Mouse (Mus musculus): ENCODE data around the gene Camta2. TPM values are rescaled to one million over a fixed set of nuclear protein-coding genes. Genes with fewer than 3 reads are reported as not detected.

Camta2 gene
- polyA plus RNA-seq, 1 experiment from 2014 or later = 9.1 TPM

- H3K27me3 ChIP-seq (ENCODE audit: poor library complexity, severe bottlenecking) = no peaks in the 10 kb centered on the region
- peaks cover 2% of the 10 kb centered on the region; the same call in 1 of the 2 replicates for H3K36me3 ChIP-seq (replicated peaks)
- no peak overlapping the region for H3K4me3 ChIP-seq
- no peaks in the 10 kb centered on the region for H3K9me3 ChIP-seq
- no peak for DNase-seq (ENCODE audit: extremely low spot score, low spot score)
- 95% methylated on average over 1 of the region's 1 CpGs for WGBS
- H3K4me1 ChIP-seq = no peaks in the 10 kb centered on the region
- no peak overlapping the region for H3K27ac ChIP-seq
Observed at GRCm38 (mm10) chr11:70637764-70638163, 50.1 kb downstream of the Camta2 start.

GRCm38 (mm10) chr11:70635601-70636000 lies 52.3 kb downstream of the Camta2 start:
- H3K4me3 ChIP-seq = no peak overlapping the region
- no peaks in the 10 kb centered on the region for H3K27me3 ChIP-seq (ENCODE audit: poor library complexity, severe bottlenecking)
- H3K36me3 ChIP-seq (replicated peaks) = no peaks in the 10 kb centered on the region
- no peak for DNase-seq (ENCODE audit: extremely low spot score, low spot score)
- H3K9me3 ChIP-seq = no peaks in the 10 kb centered on the region
- WGBS = 88% methylated on average over 4 of the region's 4 CpGs
- H3K27ac ChIP-seq = no peak overlapping the region
- no peaks in the 10 kb centered on the region for H3K4me1 ChIP-seq

- Histone ChIP-seq H3K36me3 (replicated peaks) (no peaks in the 10 kb centered on the region), H3K9me3 (no peaks in the 10 kb centered on the region), H3K4me3 (no peak overlapping the region), H3K27me3 (ENCODE audit: poor library complexity, severe bottlenecking) (no peaks in the 10 kb centered on the region), H3K4me1 (no peaks in the 10 kb centered on the region), H3K27ac (0 out of 2 replicates have a peak overlapping the region, but pooled peaks have one; percentile 21)
- WGBS = 75% methylated on average over 7 of the region's 7 CpGs
- no peak for DNase-seq (ENCODE audit: extremely low spot score, low spot score)
Observed at GRCm38 (mm10) chr11:70630129-70630528, 57.8 kb downstream of the Camta2 start.

GRCm38 (mm10) chr11:70629557-70629956 lies 58.3 kb downstream of the Camta2 start:
- DNase-seq (ENCODE audit: extremely low spot score, low spot score) = no peak
- no peak overlapping the region for H3K4me3 ChIP-seq
- H3K4me1 ChIP-seq = no peaks in the 10 kb centered on the region
- H3K27ac ChIP-seq = no peak overlapping the region
- no peaks in the 10 kb centered on the region for H3K36me3 ChIP-seq (replicated peaks)
- no peaks in the 10 kb centered on the region for H3K9me3 ChIP-seq
- 63% methylated on average over 5 of the region's 5 CpGs for WGBS
- no peaks in the 10 kb centered on the region for H3K27me3 ChIP-seq (ENCODE audit: poor library complexity, severe bottlenecking)

- Histone ChIP-seq H3K36me3 (replicated peaks) (no peaks in the 10 kb centered on the region), H3K9me3 (no peaks in the 10 kb centered on the region), H3K27me3 (ENCODE audit: poor library complexity, severe bottlenecking) (no peaks in the 10 kb centered on the region), H3K4me3 (no peak overlapping the region), H3K27ac (no peak overlapping the region), H3K4me1 (no peaks in the 10 kb centered on the region)
- no peak for DNase-seq (ENCODE audit: extremely low spot score, low spot score)
- WGBS = 85% methylated on average over 2 of the region's 2 CpGs
Observed at GRCm38 (mm10) chr11:70628431-70628830, 59.5 kb downstream of the Camta2 start.

- H3K4me1 ChIP-seq = no peaks in the 10 kb centered on the region; the same call in 1 of the 2 replicates
- H3K9me3 ChIP-seq = no peaks in the 10 kb centered on the region
- WGBS = 77% methylated on average over 4 of the region's 4 CpGs
- no peaks in the 10 kb centered on the region for H3K27me3 ChIP-seq (ENCODE audit: poor library complexity, severe bottlenecking)
- no peak overlapping the region for H3K27ac ChIP-seq
- no peak overlapping the region for H3K4me3 ChIP-seq
- H3K36me3 ChIP-seq (replicated peaks) = no peaks in the 10 kb centered on the region
- no peak for DNase-seq (ENCODE audit: extremely low spot score, low spot score)
Observed at GRCm38 (mm10) chr11:70626877-70627276, 61.0 kb downstream of the Camta2 start.

- Histone ChIP-seq H3K27me3 (ENCODE audit: poor library complexity, severe bottlenecking) (no peaks in the 10 kb centered on the region), H3K4me3 (no peak overlapping the region), H3K9me3 (no peaks in the 10 kb centered on the region), H3K27ac (no peak overlapping the region), H3K36me3 (replicated peaks) (no peaks in the 10 kb centered on the region), H3K4me1 (no peaks in the 10 kb centered on the region; the same call in 1 of the 2 replicates)
- 53% methylated on average over 4 of the region's 4 CpGs for WGBS
- peak; percentile 55 for DNase-seq (ENCODE audit: extremely low spot score, low spot score)
Observed at GRCm38 (mm10) chr11:70625473-70625872, 62.4 kb downstream of the Camta2 start.

- 86% methylated on average over 10 of the region's 10 CpGs for WGBS
- Histone ChIP-seq H3K27me3 (ENCODE audit: poor library complexity, severe bottlenecking) (no peaks in the 10 kb centered on the region), H3K4me1 (no peaks in the 10 kb centered on the region; the same call in 1 of the 2 replicates), H3K4me3 (no peak overlapping the region), H3K9me3 (no peaks in the 10 kb centered on the region), H3K27ac (no peak overlapping the region), H3K36me3 (replicated peaks) (no peaks in the 10 kb centered on the region)
- DNase-seq (ENCODE audit: extremely low spot score, low spot score) = no peak
Observed at GRCm38 (mm10) chr11:70623053-70623742, 64.7 kb downstream of the Camta2 start.

- H3K4me3 ChIP-seq = no peak overlapping the region
- H3K9me3 ChIP-seq = no peaks in the 10 kb centered on the region
- H3K36me3 ChIP-seq (replicated peaks) = no peaks in the 10 kb centered on the region
- whole genome bisulfite sequencing = 48% methylated on average over 7 of the region's 7 CpGs
- peaks cover 1% of the 10 kb centered on the region; the same call in 1 of the 2 replicates for H3K27me3 ChIP-seq (ENCODE audit: poor library complexity, severe bottlenecking)
- no peak overlapping the region for H3K27ac ChIP-seq
- no peak for DNase-seq (ENCODE audit: extremely low spot score, low spot score)
- H3K4me1 ChIP-seq = no peaks in the 10 kb centered on the region; the same call in 1 of the 2 replicates
Observed at GRCm38 (mm10) chr11:70621972-70622814, 65.7 kb downstream of the Camta2 start.

Small RNA genes lying within 50 kb of the gene (microRNA-seq; reads per million reads assigned to microRNA genes)
- gene Mir6925 = not detected

Other genes starting within 250 kb of the Camta2 start
- 43.5 and 44.5 TPM in 2 replicates for gene Med11, start 236.2 kb downstream of the Camta2 start, polyA plus RNA-seq (2016; fragmentation: Nextera tagmentation; extraction: Ambion mirVana)
- 0.14 and 0.38 TPM in 2 replicates for gene Zmynd15, start 228.7 kb downstream of the Camta2 start, polyA plus RNA-seq (2016; fragmentation: Nextera tagmentation; extraction: Ambion mirVana)
- 0.40 and 0.47 TPM in 2 replicates for gene Cxcl16, start 228.1 kb downstream of the Camta2 start, polyA plus RNA-seq (2016; fragmentation: Nextera tagmentation; extraction: Ambion mirVana)
- gene Tm4sf5, start 182.9 kb downstream of the Camta2 start, polyA plus RNA-seq (2016; fragmentation: Nextera tagmentation; extraction: Ambion mirVana) = 0.52 and 0.82 TPM in 2 replicates
- gene Vmo1, start 173.5 kb downstream of the Camta2 start, polyA plus RNA-seq (2016; fragmentation: Nextera tagmentation; extraction: Ambion mirVana) = 0.22 TPM in 1 of 2 replicates, not detected in the other
- gene Gltpd2, start 168.9 kb downstream of the Camta2 start, polyA plus RNA-seq (2016; fragmentation: Nextera tagmentation; extraction: Ambion mirVana) = 0.15 and 0.54 TPM in 2 replicates
- 1,074 and 1,112 TPM in 2 replicates for gene Psmb6, start 162.7 kb downstream of the Camta2 start, polyA plus RNA-seq (2016; fragmentation: Nextera tagmentation; extraction: Ambion mirVana)
- gene Gm40193, start 155.2 kb downstream of the Camta2 start, polyA plus RNA-seq (2016; fragmentation: Nextera tagmentation; extraction: Ambion mirVana) = not detected in 2 replicates
- gene Pld2, start 148.0 kb downstream of the Camta2 start, polyA plus RNA-seq (2016; fragmentation: Nextera tagmentation; extraction: Ambion mirVana) = 2.7 and 3.1 TPM in 2 replicates
- gene Mink1, start 125.2 kb downstream of the Camta2 start, polyA plus RNA-seq (2016; fragmentation: Nextera tagmentation; extraction: Ambion mirVana) = 12.5 and 12.7 TPM in 2 replicates
- not detected in 2 replicates for gene 4930544D05Rik, start 72.3 kb downstream of the Camta2 start, polyA plus RNA-seq (2016; fragmentation: Nextera tagmentation; extraction: Ambion mirVana)
- not detected in 2 replicates for gene Chrne, start 68.9 kb downstream of the Camta2 start, polyA plus RNA-seq (2016; fragmentation: Nextera tagmentation; extraction: Ambion mirVana)
- 0.56 and 1.00 TPM in 2 replicates for gene Gp1ba, start 49.0 kb downstream of the Camta2 start, polyA plus RNA-seq (2016; fragmentation: Nextera tagmentation; extraction: Ambion mirVana)
- 71.3 and 79.9 TPM in 2 replicates for gene Rnf167, start 40.9 kb downstream of the Camta2 start, polyA plus RNA-seq (2016; fragmentation: Nextera tagmentation; extraction: Ambion mirVana)
- 138 TPM in 2 replicates for gene Slc25a11, start 40.6 kb downstream of the Camta2 start, polyA plus RNA-seq (2016; fragmentation: Nextera tagmentation; extraction: Ambion mirVana)
- 1,843 and 1,871 TPM in 2 replicates for gene Pfn1, start 33.5 kb downstream of the Camta2 start, polyA plus RNA-seq (2016; fragmentation: Nextera tagmentation; extraction: Ambion mirVana)
- 33.4 and 44.7 TPM in 2 replicates for gene Eno3, start 30.9 kb downstream of the Camta2 start, polyA plus RNA-seq (2016; fragmentation: Nextera tagmentation; extraction: Ambion mirVana)
- gene Spag7, start 18.7 kb downstream of the Camta2 start, polyA plus RNA-seq (2016; fragmentation: Nextera tagmentation; extraction: Ambion mirVana) = 176 and 181 TPM in 2 replicates
- gene Inca1, start 12.1 kb upstream of the Camta2 start, polyA plus RNA-seq (2016; fragmentation: Nextera tagmentation; extraction: Ambion mirVana) = 0.63 and 1.1 TPM in 2 replicates
- 1.5 and 1.8 TPM in 2 replicates for gene Kif1c, start 12.4 kb upstream of the Camta2 start, polyA plus RNA-seq (2016; fragmentation: Nextera tagmentation; extraction: Ambion mirVana)
- 7.4 and 7.5 TPM in 2 replicates for gene Zfp3, start 76.1 kb upstream of the Camta2 start, polyA plus RNA-seq (2016; fragmentation: Nextera tagmentation; extraction: Ambion mirVana)
- gene Scimp, start 124.5 kb upstream of the Camta2 start, polyA plus RNA-seq (2016; fragmentation: Nextera tagmentation; extraction: Ambion mirVana) = not detected in 2 replicates
- gene Rabep1, start 156.7 kb upstream of the Camta2 start, polyA plus RNA-seq (2016; fragmentation: Nextera tagmentation; extraction: Ambion mirVana) = 33.2 and 37.9 TPM in 2 replicates

Data from forebrain, embryonic 10.5 days (tissue).